Mouse (Mus musculus) A20 (cell line): ENCODE data around the gene Vps26a.

Experiments used
- DNase-seq: peaks from one replicate; pipeline ENCODE4 v3.0.0-alpha.2; 2011; ENCODE audit warnings: low read depth, low spot score

Gene Vps26a

DNA sequence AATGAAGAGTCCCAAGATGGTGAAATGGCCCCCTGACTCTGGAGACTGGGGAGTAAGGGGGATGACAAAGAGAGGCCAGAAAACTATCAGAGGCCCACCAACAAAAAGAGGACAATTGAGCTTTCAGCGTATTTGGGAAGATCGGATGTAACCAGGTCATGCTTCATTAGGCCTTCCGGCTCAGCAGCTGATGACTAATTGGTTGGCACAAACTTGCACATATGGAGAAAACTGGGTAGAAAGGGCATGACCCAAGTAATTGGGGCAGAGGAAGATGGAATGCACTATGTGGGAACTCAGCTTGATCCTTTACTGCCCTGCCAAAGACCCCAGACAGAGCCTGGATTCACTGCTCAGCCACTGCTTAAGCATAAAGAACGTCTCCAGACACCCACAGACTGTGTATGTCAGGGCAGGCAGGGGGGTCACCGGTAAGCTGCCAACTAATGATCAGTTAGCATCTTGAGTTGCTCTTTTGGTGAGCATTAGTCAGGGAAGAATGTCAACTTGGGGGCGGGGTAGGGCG is 67.7 kb downstream of the Vps26a start:
- DNase-seq: no peak

- no peak for DNase-seq
These were observed 73.0 kb downstream of the Vps26a start for GRCm38 (mm10) chr10:62413606-62413982.

GRCm38 (mm10) chr10:62412906-62413605 is 73.5 kb downstream of the Vps26a start:
- no peak for DNase-seq

GRCm38 (mm10) chr10:62411431-62412410 is 74.9 kb downstream of the Vps26a start:
- no peak for DNase-seq

- DNase-seq: peak; percentile 66
These were observed 75.7 kb downstream of the Vps26a start for GRCm38 (mm10) chr10:62410943-62411342.
